Mouse (Mus musculus): ENCODE data around the gene Podn.

- TF ChIP-seq CTCF (IDR thresholded peaks at IDR 0.05; ENCODE audit: control insufficient read depth, insufficient read depth, insufficient read length) (no peak), CEBPB (IDR thresholded peaks at IDR 0.05; ENCODE audit: low read depth) (no peak)
Observed at GRCm38 (mm10) chr4:108045136-108046107, 50.8 kb downstream of the Podn start.
